Mouse (Mus musculus) erythroblast, embryonic 14.5 days (primary cell): ENCODE measurements around the gene Ncoa7.

Experiments used
- GATA1 ChIP-seq: IDR thresholded peaks from 2 replicates; pipeline ENCODE4 v1.6.1; 2012; ENCODE audit warnings: low read length, inconsistent platforms, mixed read lengths
- TAL1 ChIP-seq: IDR thresholded peaks from 3 replicates; pipeline ENCODE4 v1.6.1; 2012; ENCODE audit warnings: low read length, inconsistent platforms, mixed read lengths

GRCm38 (mm10) chr10:30708039-30708438, 95.1 kb downstream of the Ncoa7 start:
- TF ChIP-seq TAL1, result no peak
- no peak for TF ChIP-seq GATA1
